Mouse (Mus musculus): Measurements from ENCODE around the gene Unc5c. TPM values are rescaled to one million over a fixed set of nuclear protein-coding genes. Genes with fewer than 3 reads are reported as not detected.

Gene Unc5c
- total RNA-seq, 2 experiments from 2014 or later = 6.1 to 7.7 TPM

GRCm38 (mm10) chr3:141596881-141597280 is 131.9 kb downstream of the Unc5c start:
- DNase-seq (ENCODE audit: low spot score in 2 of 2) = no peak

GRCm38 (mm10) chr3:141597974-141598373 is 133.0 kb downstream of the Unc5c start:
- DNase-seq (ENCODE audit: low spot score in 2 of 2) = no peak

GRCm38 (mm10) chr3:141598936-141599335 is 133.9 kb downstream of the Unc5c start:
- no peak for DNase-seq (ENCODE audit: low spot score in 2 of 2)

GRCm38 (mm10) chr3:141601072-141601549 is 136.1 kb downstream of the Unc5c start:
- no peak for DNase-seq (ENCODE audit: low spot score in 2 of 2)

GRCm38 (mm10) chr3:141616718-141617117 is 151.7 kb downstream of the Unc5c start:
- DNase-seq (ENCODE audit: low spot score in 2 of 2) = no peak

- no peak for DNase-seq (ENCODE audit: low spot score in 2 of 2)
Measured at GRCm38 (mm10) chr3:141618675-141619074, 153.7 kb downstream of the Unc5c start.

- DNase-seq (ENCODE audit: low spot score in 2 of 2) = no peak
Measured at GRCm38 (mm10) chr3:141621496-141621895, 156.5 kb downstream of the Unc5c start.

GRCm38 (mm10) chr3:141626935-141627638 is 162.1 kb downstream of the Unc5c start:
- DNase-seq (ENCODE audit: low spot score in 2 of 2) = no peak

- DNase-seq (ENCODE audit: low spot score in 2 of 2) = no peak
Measured at GRCm38 (mm10) chr3:141627639-141627977, 162.6 kb downstream of the Unc5c start.

- DNase-seq (ENCODE audit: low spot score in 2 of 2) = no peak
Measured at GRCm38 (mm10) chr3:141629431-141629830, 164.4 kb downstream of the Unc5c start.

GRCm38 (mm10) chr3:141637900-141638299 is 172.9 kb downstream of the Unc5c start:
- no peak for DNase-seq (ENCODE audit: low spot score in 2 of 2)

GRCm38 (mm10) chr3:141644264-141644663 is 179.2 kb downstream of the Unc5c start:
- DNase-seq (ENCODE audit: low spot score in 2 of 2) = no peak

GRCm38 (mm10) chr3:141646588-141646987 is 181.6 kb downstream of the Unc5c start:
- no peak for DNase-seq (ENCODE audit: low spot score in 2 of 2)

- DNase-seq (ENCODE audit: low spot score in 2 of 2) = no peak
Measured at GRCm38 (mm10) chr3:141650658-141651057, 185.6 kb downstream of the Unc5c start.

GRCm38 (mm10) chr3:141653915-141654314 is 188.9 kb downstream of the Unc5c start:
- no peak for DNase-seq (ENCODE audit: low spot score in 2 of 2)

GRCm38 (mm10) chr3:141659041-141659789 is 194.2 kb downstream of the Unc5c start:
- DNase-seq (ENCODE audit: low spot score in 2 of 2) = no peak

- DNase-seq (ENCODE audit: low spot score in 2 of 2) = no peak
Measured at GRCm38 (mm10) chr3:141660065-141661062, 195.3 kb downstream of the Unc5c start.

GRCm38 (mm10) chr3:141689113-141689512 is 224.1 kb downstream of the Unc5c start:
- DNase-seq (ENCODE audit: low spot score in 2 of 2) = no peak

- no peak for DNase-seq (ENCODE audit: low spot score in 2 of 2)
Measured at GRCm38 (mm10) chr3:141690676-141691075, 225.7 kb downstream of the Unc5c start.

GRCm38 (mm10) chr3:141691418-141691817 is 226.4 kb downstream of the Unc5c start:
- DNase-seq (ENCODE audit: low spot score in 2 of 2) = no peak

- DNase-seq (ENCODE audit: low spot score in 2 of 2) = no peak
Measured at GRCm38 (mm10) chr3:141691846-141692245, 226.8 kb downstream of the Unc5c start.

Measured in adrenal gland, adult 18-20 months (tissue).